Mouse (Mus musculus) hindbrain, embryonic 10.5 days (tissue): ENCODE results near the gene Phrf1. TPM values are rescaled to one million over a fixed set of nuclear protein-coding genes. Genes with fewer than 3 reads are reported as not detected.

Source experiments
- DNase-seq: peaks from one replicate; pipeline ENCODE4 v3.0.0-alpha.2; 2017; ENCODE audit warnings: low spot score
- H3K27ac ChIP-seq: fragments of 300-500 bp; sonication (generic); 2 replicates; pipeline ENCODE4 v1.5.1; 2016; ENCODE audit warnings: mild to moderate bottlenecking, moderate library complexity
- H3K27me3 ChIP-seq: fragments of 300-500 bp; sonication (generic); 2 replicates; pipeline ENCODE4 v1.6.1; 2016; ENCODE audit warnings: mild to moderate bottlenecking; ENCODE audit not compliant: poor library complexity, insufficient read depth, severe bottlenecking
- H3K36me3 ChIP-seq: fragments of 300-500 bp; sonication (generic); 2 replicates; pipeline ENCODE4 v1.6.1; 2016; ENCODE audit warnings: mild to moderate bottlenecking, moderate library complexity
- H3K4me1 ChIP-seq: fragments of 300-500 bp; sonication (generic); replicated peaks from 2 replicates; pipeline ENCODE4 v1.6.1; 2016; ENCODE audit warnings: mild to moderate bottlenecking
- H3K4me3 ChIP-seq: fragments of 300-500 bp; sonication (generic); 2 replicates; pipeline ENCODE4 v1.5.1; 2016; ENCODE audit warnings: mild to moderate bottlenecking, moderate library complexity
- H3K9me3 ChIP-seq: fragments of 300-500 bp; sonication (generic); 2 replicates; pipeline ENCODE4 v1.6.1; 2016; ENCODE audit warnings: mild to moderate bottlenecking, moderate library complexity
- WGBS: fragments of 180-500 bp; shearing (Covaris S2); methylation state at CpG from one replicate; pipeline ENCODE4 v1.1.7; 2016; 5-methylcytosine and 5-hydroxymethylcytosine counted together
- microRNA counts: library from miRNA; unstranded; fragments of <30 nt; microRNA quantifications from one replicate; lab custom pipeline; 2017
- polyA plus RNA-seq: library from polyadenylated mRNA; unstranded; fragments of >200 nt; fragmentation: Nextera tagmentation; extraction: Ambion mirVana; gene quantifications from 2 replicates; pipeline ENCODE4 v1.2.1, GENCODE M21; 2016

The Phrf1 gene
- polyA plus RNA-seq, 1 experiment from 2014 or later, result 106 TPM

DNA sequence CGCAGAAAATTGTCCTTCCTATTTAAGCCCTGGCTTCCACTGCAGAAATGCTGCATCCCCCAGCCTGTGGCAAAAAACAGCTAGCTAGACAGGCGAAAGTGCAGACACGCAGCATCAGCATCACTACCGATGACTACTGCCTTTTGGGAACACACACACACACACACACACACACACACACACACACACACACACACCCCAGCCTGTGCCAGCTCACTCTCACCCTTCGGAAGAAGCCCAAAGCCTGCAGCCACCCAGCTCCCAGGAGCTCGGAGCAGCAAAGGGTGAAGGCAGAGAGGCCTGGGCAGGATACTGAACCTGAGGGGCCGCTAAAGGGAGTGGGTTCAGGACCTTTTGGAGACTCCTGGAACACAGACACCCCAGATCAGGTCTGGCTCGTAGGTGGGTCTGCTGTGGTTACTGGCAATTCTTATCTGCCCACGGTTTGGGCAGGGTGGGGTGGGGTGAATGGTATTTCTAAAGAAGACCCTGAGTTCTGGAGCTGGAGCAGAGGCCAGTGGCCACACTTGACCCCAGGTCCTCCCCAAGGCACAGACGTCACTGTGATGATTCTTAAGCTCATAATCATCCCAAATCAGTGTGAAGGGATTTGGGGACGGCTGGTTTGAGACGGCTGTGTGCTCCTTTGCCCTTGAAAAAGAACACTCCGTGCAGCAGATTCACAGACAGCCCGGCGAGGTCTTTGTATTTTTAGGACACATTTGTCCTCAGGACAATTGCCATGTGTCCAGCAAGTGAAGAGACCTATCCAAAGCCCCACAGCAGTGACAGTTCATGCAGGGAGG, 64.2 kb downstream of the Phrf1 start:
- peaks cover 91% of the 10 kb centered on the region for H3K27me3 ChIP-seq
- DNase-seq, result peak; percentile 43
- peak overlapping the region; percentile 83; the same call in 1 of the 2 replicates for H3K27ac ChIP-seq
- peak overlapping the region; percentile 58 for H3K4me3 ChIP-seq
- H3K9me3 ChIP-seq, result no peaks in the 10 kb centered on the region
- WGBS, result 27% methylated on average over 15 of the region's 15 CpGs
- H3K4me1 ChIP-seq, result peaks cover 40% of the 10 kb centered on the region
- H3K36me3 ChIP-seq, result peaks cover 15% of the 10 kb centered on the region

GRCm38 (mm10) chr7:141293852-141294471, 65.4 kb downstream of the Phrf1 start:
- peak; percentile 69 for DNase-seq
- H3K36me3 ChIP-seq, result peaks cover 21% of the 10 kb centered on the region
- H3K27me3 ChIP-seq, result peaks cover 80% of the 10 kb centered on the region
- peak overlapping the region; percentile 66 for H3K27ac ChIP-seq
- peaks cover 40% of the 10 kb centered on the region for H3K4me1 ChIP-seq
- WGBS, result under 1% methylated on average over 53 of the region's 53 CpGs
- H3K9me3 ChIP-seq, result no peaks in the 10 kb centered on the region
- H3K4me3 ChIP-seq, result peak overlapping the region; percentile 47

- H3K27me3 ChIP-seq, result peaks cover 78% of the 10 kb centered on the region
- H3K36me3 ChIP-seq, result peaks cover 27% of the 10 kb centered on the region
- H3K4me1 ChIP-seq, result peaks cover 40% of the 10 kb centered on the region
- DNase-seq, result peak; percentile 29
- peak overlapping the region; percentile 47 for H3K4me3 ChIP-seq
- H3K27ac ChIP-seq, result peak overlapping the region; percentile 66; the same call in 1 of the 2 replicates
- no peaks in the 10 kb centered on the region for H3K9me3 ChIP-seq
- WGBS, result 8% methylated on average over 22 of the region's 22 CpGs
These were observed 65.9 kb downstream of the Phrf1 start for GRCm38 (mm10) chr7:141294479-141294878.

GRCm38 (mm10) chr7:141297926-141298650, 69.5 kb downstream of the Phrf1 start:
- H3K4me1 ChIP-seq, result peaks cover 22% of the 10 kb centered on the region
- peaks cover 42% of the 10 kb centered on the region for H3K27me3 ChIP-seq
- no peak overlapping the region for H3K27ac ChIP-seq
- peaks cover 63% of the 10 kb centered on the region for H3K36me3 ChIP-seq
- no peak overlapping the region for H3K4me3 ChIP-seq
- DNase-seq, result no peak
- WGBS, result 94% methylated on average over 3 of the region's 3 CpGs
- no peaks in the 10 kb centered on the region for H3K9me3 ChIP-seq

- no peak overlapping the region for H3K4me3 ChIP-seq
- no peak for DNase-seq
- no peak overlapping the region for H3K27ac ChIP-seq
- H3K36me3 ChIP-seq, result peaks cover 74% of the 10 kb centered on the region
- no peaks in the 10 kb centered on the region for H3K9me3 ChIP-seq
- H3K27me3 ChIP-seq, result peaks cover 31% of the 10 kb centered on the region
- 94% methylated on average over 8 of the region's 8 CpGs for WGBS
- peaks cover 11% of the 10 kb centered on the region for H3K4me1 ChIP-seq
These were observed 70.6 kb downstream of the Phrf1 start for GRCm38 (mm10) chr7:141299175-141299574.

DNA sequence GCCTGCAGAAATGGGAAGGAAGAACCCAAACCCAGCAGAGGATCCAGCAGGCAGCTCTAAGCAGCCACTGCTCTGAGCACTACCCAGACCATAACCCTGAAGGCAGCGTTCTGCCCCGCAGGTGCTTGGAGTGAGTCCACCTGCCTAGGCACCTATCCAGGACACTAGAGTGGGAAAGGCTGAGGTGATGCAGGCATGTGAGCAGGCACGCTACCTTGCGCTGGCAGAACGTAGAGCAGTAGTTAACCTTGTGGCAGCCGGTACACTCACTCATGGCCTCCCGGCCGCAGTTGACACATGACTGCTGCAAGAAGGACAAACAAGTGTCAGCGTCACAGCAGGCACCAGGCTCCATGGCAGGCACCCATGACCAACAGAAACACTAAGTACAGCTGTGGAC, 72.8 kb downstream of the Phrf1 start:
- Histone ChIP-seq H3K4me1 (no peaks in the 10 kb centered on the region), H3K27ac (no peak overlapping the region), H3K4me3 (no peak overlapping the region), H3K9me3 (no peaks in the 10 kb centered on the region), H3K27me3 (peaks cover 9% of the 10 kb centered on the region), H3K36me3 (peaks cover 95% of the 10 kb centered on the region)
- 95% methylated on average over 9 of the region's 9 CpGs for WGBS
- no peak for DNase-seq

DNA sequence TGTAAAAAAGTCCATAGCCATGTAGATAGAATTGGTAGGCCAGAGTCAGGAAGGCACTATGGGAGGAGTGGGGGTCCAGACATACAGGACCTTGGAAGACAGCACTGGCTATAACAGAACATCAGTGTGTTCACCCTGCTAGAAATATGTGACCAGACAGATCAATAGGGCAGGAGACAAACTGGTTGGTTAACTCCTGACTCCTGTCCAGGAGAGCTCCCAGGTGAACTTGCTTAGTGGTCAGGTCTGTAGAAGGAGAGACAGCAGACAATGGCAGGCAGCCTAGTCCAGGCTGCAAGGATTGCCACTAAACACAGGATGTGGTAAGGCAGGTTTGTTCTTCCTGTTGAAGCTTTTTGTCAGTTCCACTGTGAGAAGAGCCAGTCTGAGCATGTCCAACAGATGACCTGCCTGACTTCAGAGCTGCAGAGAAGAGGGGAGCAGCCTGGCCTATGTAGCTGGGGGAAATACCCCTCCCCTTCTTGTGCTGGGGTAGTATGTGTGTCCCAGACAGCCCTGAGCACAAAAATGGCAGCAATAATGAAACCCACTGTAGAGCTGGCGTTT, 74.2 kb downstream of the Phrf1 start:
- WGBS, result 85% methylated on average over 1 of the region's 1 CpGs
- H3K4me1 ChIP-seq, result no peaks in the 10 kb centered on the region

GRCm38 (mm10) chr7:141304537-141304936, 76.0 kb downstream of the Phrf1 start:
- Histone ChIP-seq H3K4me3 (no peak overlapping the region), H3K27me3 (no peaks in the 10 kb centered on the region), H3K4me1 (no peaks in the 10 kb centered on the region), H3K27ac (no peak overlapping the region), H3K36me3 (peaks cover 100% of the 10 kb centered on the region), H3K9me3 (no peaks in the 10 kb centered on the region)
- WGBS, result 84% methylated on average over 4 of the region's 4 CpGs
- no peak for DNase-seq

More for the DNA sequence above, 74.2 kb downstream of the Phrf1 start:
- Histone ChIP-seq H3K9me3 (no peaks in the 10 kb centered on the region), H3K36me3 (peaks cover 95% of the 10 kb centered on the region), H3K4me3 (no peak overlapping the region), H3K27me3 (no peaks in the 10 kb centered on the region), H3K27ac (no peak overlapping the region)
- no peak for DNase-seq

MicroRNAs within 50 kb of the gene (microRNA counts, 519-probe panel; counts per million panel counts)
- microRNA mmu-miR-210 (lab: Ali Mortazavi, UCI), result 4,153 counts per million, percentile 89 among the panel's probes with 10 or more counts

Other genes with a start within 250 kb of the Phrf1 start
- gene Ifitm3, start 218.0 kb upstream of the Phrf1 start, polyA plus RNA-seq, result 21.0 and 23.9 TPM in 2 replicates
- not detected in 2 replicates for gene Ifitm6, start 210.9 kb upstream of the Phrf1 start, polyA plus RNA-seq
- not detected in 2 replicates for gene Gm17387, start 199.7 kb upstream of the Phrf1 start, polyA plus RNA-seq
- gene B4galnt4, start 167.7 kb upstream of the Phrf1 start, polyA plus RNA-seq, result 26.4 and 35.1 TPM in 2 replicates
- 5.1 and 5.2 TPM in 2 replicates for gene Pkp3, start 150.6 kb upstream of the Phrf1 start, polyA plus RNA-seq
- 1.9 and 2.7 TPM in 2 replicates for gene Sigirr, start 128.2 kb upstream of the Phrf1 start, polyA plus RNA-seq
- 0.20 and 1.6 TPM in 2 replicates for gene Ano9, start 111.0 kb upstream of the Phrf1 start, polyA plus RNA-seq
- gene Ptdss2, start 106.4 kb upstream of the Phrf1 start, polyA plus RNA-seq, result 80.1 and 80.2 TPM in 2 replicates
- gene Rnh1, start 55.9 kb upstream of the Phrf1 start, polyA plus RNA-seq, result 68.4 and 72.4 TPM in 2 replicates
- 96.8 and 115 TPM in 2 replicates for gene Hras, start 34.8 kb upstream of the Phrf1 start, polyA plus RNA-seq
- 14.9 and 17.3 TPM in 2 replicates for gene Lrrc56, start 34.6 kb upstream of the Phrf1 start, polyA plus RNA-seq
- 3.9 and 4.0 TPM in 2 replicates for gene Lmntd2, start 14.7 kb upstream of the Phrf1 start, polyA plus RNA-seq
- 58.5 and 59.0 TPM in 2 replicates for gene Rassf7, start 12.9 kb upstream of the Phrf1 start, polyA plus RNA-seq
- 1.0 and 1.2 TPM in 2 replicates for gene Irf7, start 37.7 kb downstream of the Phrf1 start, polyA plus RNA-seq
- gene Cdhr5, start 48.0 kb downstream of the Phrf1 start, polyA plus RNA-seq, result 0.32 TPM in 1 of 2 replicates, not detected in the other
- 8.2 and 12.3 TPM in 2 replicates for gene Sct, start 50.3 kb downstream of the Phrf1 start, polyA plus RNA-seq
- 0.34 and 0.35 TPM in 2 replicates for gene Drd4, start 63.2 kb downstream of the Phrf1 start, polyA plus RNA-seq
- gene Deaf1, start 98.9 kb downstream of the Phrf1 start, polyA plus RNA-seq, result 56.8 and 71.6 TPM in 2 replicates
- gene Tmem80, start 99.0 kb downstream of the Phrf1 start, polyA plus RNA-seq, result 53.7 and 57.8 TPM in 2 replicates
- 6.7 and 6.8 TPM in 2 replicates for gene Eps8l2, start 110.1 kb downstream of the Phrf1 start, polyA plus RNA-seq
- gene Taldo1, start 163.4 kb downstream of the Phrf1 start, polyA plus RNA-seq, result 336 and 378 TPM in 2 replicates
- gene Gatd1, start 185.4 kb downstream of the Phrf1 start, polyA plus RNA-seq, result 45.2 and 49.4 TPM in 2 replicates
- gene Cend1, start 200.7 kb downstream of the Phrf1 start, polyA plus RNA-seq, result 11.5 and 21.9 TPM in 2 replicates
- 45.9 and 55.6 TPM in 2 replicates for gene Slc25a22, start 209.1 kb downstream of the Phrf1 start, polyA plus RNA-seq
- 21.0 and 23.2 TPM in 2 replicates for gene Pidd1, start 215.2 kb downstream of the Phrf1 start, polyA plus RNA-seq
- 1,010 and 1,127 TPM in 2 replicates for gene Rplp2, start 218.6 kb downstream of the Phrf1 start, polyA plus RNA-seq
- 19.3 and 20.3 TPM in 2 replicates for gene Pnpla2, start 226.4 kb downstream of the Phrf1 start, polyA plus RNA-seq
- 8.1 and 9.1 TPM in 2 replicates for gene Cracr2b, start 232.3 kb downstream of the Phrf1 start, polyA plus RNA-seq
- 26.0 and 29.7 TPM in 2 replicates for gene Cd151, start 238.6 kb downstream of the Phrf1 start, polyA plus RNA-seq
- gene Polr2l, start 246.3 kb downstream of the Phrf1 start, polyA plus RNA-seq, result 89.5 and 90.0 TPM in 2 replicates
- 36.3 and 38.6 TPM in 2 replicates for gene Tspan4, start 246.5 kb downstream of the Phrf1 start, polyA plus RNA-seq